Mouse (Mus musculus) fat pad, adult 2 months (tissue): ENCODE results near the gene Baz1b.

ENCODE experiments used
- DNase-seq: peaks from one replicate; pipeline ENCODE4 v3.0.0-alpha.2; 2011; ENCODE audit warnings: low read depth, low spot score; ENCODE audit errors: extremely low read depth

Baz1b gene

DNA sequence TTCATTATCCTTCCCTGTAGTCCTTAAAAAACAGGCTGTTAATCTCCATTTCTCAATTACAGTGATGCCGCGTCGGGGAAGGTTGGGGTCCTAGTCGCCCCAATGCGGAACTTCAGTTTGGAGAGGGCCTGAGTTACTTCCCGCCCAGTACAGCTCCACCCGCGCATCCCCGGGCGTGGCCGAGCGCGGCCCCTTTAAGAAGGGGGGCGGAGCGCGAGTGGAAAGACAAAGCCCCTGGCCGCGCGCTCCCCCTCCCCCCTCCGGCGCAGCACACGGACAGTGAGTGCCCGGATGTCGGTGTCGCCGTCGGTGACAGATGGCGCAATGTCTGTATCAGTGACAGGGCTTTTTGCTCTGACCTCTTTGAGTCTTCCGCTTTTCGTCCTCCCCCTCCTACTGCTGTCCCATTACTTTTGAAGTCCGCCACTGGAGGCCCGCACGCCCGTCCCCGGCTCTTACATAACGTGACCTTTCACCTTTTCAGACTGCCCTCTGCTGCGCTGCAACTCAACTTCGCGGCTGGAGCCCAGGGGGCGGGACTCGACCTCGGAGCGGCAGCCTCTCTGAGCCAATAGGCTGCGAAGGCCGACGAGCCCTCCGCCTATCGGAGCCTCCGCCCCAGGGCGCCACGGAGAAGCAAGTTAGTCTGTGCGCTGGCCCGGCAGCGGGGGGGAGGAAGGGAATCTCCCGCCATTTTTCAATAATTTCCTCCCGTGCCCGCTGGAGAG lies at the start of gene Baz1b:
TSS of gene Baz1b (plus strand) at position 644 of the 728 bp plus-strand sequence.
- DNase-seq: peak; percentile 78

DNA sequence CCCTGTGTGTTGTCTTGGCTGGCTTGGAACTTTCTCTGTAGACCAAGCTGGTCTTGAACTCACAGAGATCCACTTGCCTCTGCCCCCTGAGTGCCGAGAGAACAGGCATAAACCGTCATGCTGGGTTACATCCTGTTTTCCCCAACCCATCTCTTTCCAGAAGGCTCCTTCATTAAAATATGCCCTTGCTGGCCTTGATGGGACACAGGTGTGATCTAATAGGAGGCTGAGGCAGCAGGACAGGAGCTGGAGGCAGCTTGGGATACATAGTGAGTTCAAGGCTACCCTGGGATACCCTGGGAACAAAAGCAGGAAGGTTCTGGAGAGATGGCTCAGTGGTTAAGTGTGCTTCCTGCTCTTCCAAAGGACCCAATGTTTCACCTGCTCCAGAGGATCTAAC lies 47.2 kb upstream of the Baz1b start:
- no peak for DNase-seq

DNA sequence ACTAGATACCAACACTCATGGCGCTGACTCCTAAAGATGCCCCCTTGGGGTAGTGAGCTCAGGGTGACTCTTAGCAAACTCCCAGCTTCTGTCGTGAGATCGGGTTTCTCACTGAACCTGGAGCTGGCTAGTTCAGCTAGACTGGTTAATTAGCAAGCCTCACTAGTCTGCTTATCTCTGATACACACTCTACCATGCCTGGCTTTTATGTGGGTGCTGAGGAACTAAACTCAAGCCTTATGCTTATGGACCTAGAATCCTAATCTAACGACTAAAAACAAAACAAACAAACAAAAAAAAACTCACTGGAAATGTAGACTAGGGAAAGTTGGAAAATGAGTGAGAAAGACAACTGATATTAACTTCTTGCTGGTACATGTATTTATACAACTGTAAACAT lies 42.6 kb upstream of the Baz1b start:
- DNase-seq: no peak

- no peak for DNase-seq
Observed at GRCm38 (mm10) chr5:135145532-135145931, 41.5 kb upstream of the Baz1b start.

DNA sequence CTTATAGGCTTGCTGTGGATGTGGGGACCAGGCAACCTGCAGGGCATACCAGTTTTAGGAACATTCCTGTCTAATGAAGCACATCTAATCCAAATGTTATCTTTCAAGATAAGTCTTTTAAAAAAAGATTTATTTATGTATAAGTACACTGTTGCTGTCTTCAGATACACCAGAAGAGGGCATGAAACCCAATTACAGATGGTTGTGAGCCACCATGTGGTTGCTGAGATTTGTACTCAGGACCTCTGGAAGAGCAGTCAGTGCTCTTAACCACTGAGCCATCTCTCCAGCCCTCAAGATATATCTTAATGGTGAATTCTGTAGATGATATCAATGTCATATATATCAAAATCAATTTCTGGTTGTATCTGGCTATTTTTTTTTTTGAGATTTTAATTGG lies 41.1 kb upstream of the Baz1b start:
- no peak for DNase-seq

GRCm38 (mm10) chr5:135148715-135149052 lies 38.4 kb upstream of the Baz1b start:
- DNase-seq: no peak

DNA sequence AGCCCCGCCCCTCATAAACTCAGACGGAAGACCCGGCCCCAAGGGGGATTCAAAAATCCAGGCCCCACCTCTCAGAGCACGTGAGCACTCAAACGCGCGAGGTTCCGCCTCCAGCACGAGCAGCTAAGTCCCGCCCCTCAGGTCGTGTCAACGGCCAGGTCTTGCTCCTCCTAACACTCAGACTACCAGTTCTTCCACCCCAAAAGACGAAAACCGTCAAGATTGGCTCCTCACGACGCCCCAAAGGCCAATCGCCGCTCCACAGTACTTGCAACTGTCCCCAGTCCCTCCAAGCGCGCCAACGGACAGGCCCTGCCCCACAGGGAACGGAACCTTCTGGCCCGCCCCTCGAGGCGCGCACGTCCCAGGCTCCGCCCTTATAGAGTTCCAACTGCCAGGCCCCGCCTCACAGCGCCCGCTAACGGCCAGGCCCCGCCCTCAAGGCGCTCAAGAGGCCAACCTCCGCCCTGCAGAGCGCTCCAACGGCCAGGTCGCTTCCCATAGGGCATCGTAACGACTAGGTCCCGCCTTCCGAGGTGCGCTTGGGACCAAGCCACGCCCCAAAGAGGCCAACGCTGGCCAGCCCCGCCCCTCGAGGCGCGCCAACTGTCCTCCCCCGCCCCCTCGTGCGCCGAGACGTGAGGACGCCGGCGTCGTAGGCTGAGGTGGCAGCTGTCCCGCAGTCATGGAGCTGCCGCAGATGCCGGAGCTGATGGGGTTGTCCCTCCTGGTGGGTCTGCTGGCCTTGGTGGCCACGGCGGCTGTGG lies 37.8 kb upstream of the Baz1b start, which contains the start of gene Tbl2:
TSS of gene Tbl2 (plus strand) at position 605 of the 767 bp plus-strand sequence.
- DNase-seq: peak; percentile 91

- no peak for DNase-seq
Observed at GRCm38 (mm10) chr5:135149820-135150178, 37.3 kb upstream of the Baz1b start.

- no peak for DNase-seq
Observed at GRCm38 (mm10) chr5:135156496-135156895, 30.6 kb upstream of the Baz1b start.

DNA sequence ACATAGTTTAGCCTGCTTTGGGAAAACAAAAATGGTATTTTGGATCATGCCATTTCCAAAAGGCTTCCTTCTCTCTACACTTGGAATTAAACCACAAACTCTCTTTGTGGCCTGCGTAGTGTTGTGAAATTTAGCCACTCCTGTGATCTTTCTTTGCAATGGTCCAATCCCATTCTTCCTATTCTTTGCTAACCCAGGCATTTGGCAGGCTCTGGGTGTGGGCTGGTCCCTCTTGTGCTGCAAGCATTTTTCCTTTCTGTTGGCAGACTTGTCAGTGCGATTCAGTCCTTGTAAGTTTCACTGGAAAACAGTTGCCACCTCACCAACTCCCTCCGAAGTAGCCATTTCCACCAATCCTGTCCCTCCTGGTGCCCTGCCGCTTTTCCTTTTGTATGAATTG lies 25.8 kb upstream of the Baz1b start:
- peak; percentile 73 for DNase-seq

- DNase-seq: no peak
Observed at GRCm38 (mm10) chr5:135161650-135162049, 25.4 kb upstream of the Baz1b start.

- no peak for DNase-seq
Observed at GRCm38 (mm10) chr5:135162361-135162760, 24.7 kb upstream of the Baz1b start.

- DNase-seq: no peak
Observed at GRCm38 (mm10) chr5:135162821-135163220, 24.2 kb upstream of the Baz1b start.

GRCm38 (mm10) chr5:135166909-135167308 lies 20.2 kb upstream of the Baz1b start:
- no peak for DNase-seq

DNA sequence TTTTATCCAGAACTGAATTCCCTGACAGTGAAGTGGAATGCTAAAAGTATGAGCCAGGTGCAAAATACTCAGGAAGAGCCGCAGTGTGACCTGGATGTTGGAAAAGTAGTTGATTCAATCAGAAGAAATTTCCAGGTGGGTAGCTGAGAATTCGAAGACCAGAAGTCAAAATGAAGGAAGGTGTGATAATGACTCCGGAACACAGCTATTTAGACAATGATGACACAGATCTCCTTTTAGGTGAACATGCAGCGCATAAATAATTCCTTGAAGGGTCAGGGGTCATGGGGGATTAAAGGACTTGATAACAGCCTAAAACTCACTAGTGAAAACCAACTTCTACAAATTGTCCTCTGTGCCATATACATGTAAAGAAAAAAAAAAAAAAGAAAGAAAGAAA lies 19.6 kb upstream of the Baz1b start:
- DNase-seq: no peak

GRCm38 (mm10) chr5:135168063-135169062 lies 18.7 kb upstream of the Baz1b start, which contains the start of gene Bcl7b:
Bcl7b (plus strand) TSS chr5:135168283.
- peak; percentile 61 for DNase-seq

- no peak for DNase-seq
Observed at GRCm38 (mm10) chr5:135169479-135169878, 17.6 kb upstream of the Baz1b start.

GRCm38 (mm10) chr5:135171688-135172220 lies 15.3 kb upstream of the Baz1b start:
- DNase-seq: no peak

DNA sequence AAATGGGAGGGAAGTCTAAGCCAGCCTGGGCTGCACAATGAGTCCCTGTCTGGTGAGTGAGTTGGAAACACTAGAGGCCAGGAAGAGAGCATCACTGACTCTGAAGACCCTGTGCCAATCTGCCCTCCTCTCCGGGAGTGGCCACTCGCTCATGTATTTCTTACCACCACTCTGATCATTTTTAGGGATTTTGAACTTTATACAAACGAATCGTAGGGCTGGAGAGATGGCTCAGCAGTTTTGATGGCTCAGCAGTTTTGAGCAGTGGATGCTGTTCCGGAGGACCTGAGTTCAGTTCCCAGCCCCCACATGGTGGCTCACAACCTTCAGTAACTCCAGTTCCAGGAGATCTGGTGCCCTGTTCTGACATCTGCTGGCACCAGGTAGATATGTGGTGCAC lies 14.1 kb upstream of the Baz1b start:
- DNase-seq: no peak

DNA sequence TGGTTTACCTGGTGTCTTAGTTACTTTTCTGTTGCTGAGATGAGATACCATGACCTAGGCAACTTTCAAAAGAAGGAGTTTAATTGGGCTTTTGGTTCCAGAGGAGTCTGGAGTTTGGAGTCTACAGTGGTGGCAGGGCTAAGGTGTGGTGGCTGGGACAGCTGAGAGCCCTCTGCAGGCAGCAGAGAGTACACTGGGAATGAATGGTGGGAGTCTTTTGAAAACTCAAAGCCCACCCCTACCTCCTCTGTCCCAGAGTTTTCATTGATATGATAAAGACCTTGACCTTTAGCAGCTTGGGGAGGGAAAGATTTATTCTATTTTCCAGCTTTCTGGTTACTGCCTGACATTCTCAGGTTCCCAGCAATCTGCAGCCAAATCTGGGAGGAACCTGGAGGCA lies 12.0 kb upstream of the Baz1b start:
- DNase-seq: no peak

- no peak for DNase-seq
Observed at GRCm38 (mm10) chr5:135178523-135178922, 8.5 kb upstream of the Baz1b start.
